Mouse (Mus musculus) neutrophil, adult 5-6 weeks (primary cell): Measurements from ENCODE around the gene Tm9sf2. TPM values are rescaled to one million over a fixed set of nuclear protein-coding genes. Genes with fewer than 3 reads are reported as not detected.
"Not testable (repeated sequence)": the region's sequence is repeated elsewhere in the genome, so short reads cannot be mapped to it uniquely, and the experiment has no call there.

Experiments
- ATAC-seq: fragments of 151-379, 151-347 bp; 2 replicates; pipeline ENCODE4 v1.8.0; 2017; ENCODE audit warnings: mild to moderate bottlenecking, moderate TSS enrichment; ENCODE audit not compliant: insufficient number of reproducible peaks, poor library complexity, low FRiP score, severe bottlenecking; ENCODE audit errors: extremely low read depth
- total RNA-seq: library from RNA; stranded (forward); fragments of 200-1000 nt; gene quantifications from 2 replicates; pipeline ENCODE4 v1.2.3, GENCODE M21; 2017

Gene Tm9sf2
- 112 and 114 TPM in 2 replicates for total RNA-seq

- peak; percentile 69 for ATAC-seq
Measured at GRCm38 (mm10) chr14:122106822-122107468, at the start of gene Tm9sf2. TSS of gene Tm9sf2 (plus strand) at chr14:122107038.

- ATAC-seq, result peak; percentile 25; the same call in 1 of the 2 replicates
Measured at GRCm38 (mm10) chr14:122057941-122058346, 48.9 kb upstream of the Tm9sf2 start.

GRCm38 (mm10) chr14:122060642-122061041 is 46.2 kb upstream of the Tm9sf2 start:
- peak; percentile 78 for ATAC-seq

GRCm38 (mm10) chr14:122061376-122061775 is 45.5 kb upstream of the Tm9sf2 start:
- ATAC-seq, result no peak

GRCm38 (mm10) chr14:122062411-122063090 is 44.3 kb upstream of the Tm9sf2 start:
- no peak for ATAC-seq

- ATAC-seq, result 0 out of 2 replicates have a peak, but pooled peaks have one; percentile 17
Measured at GRCm38 (mm10) chr14:122063599-122063998, 43.2 kb upstream of the Tm9sf2 start.

- peak; percentile 53 for ATAC-seq
Measured at GRCm38 (mm10) chr14:122064519-122064918, 42.3 kb upstream of the Tm9sf2 start.

GRCm38 (mm10) chr14:122066243-122066642 is 40.6 kb upstream of the Tm9sf2 start:
- ATAC-seq, result peak; percentile 51

GRCm38 (mm10) chr14:122068036-122068435 is 38.8 kb upstream of the Tm9sf2 start:
- not testable (repeated sequence) for ATAC-seq

- ATAC-seq, result no peak
Measured at GRCm38 (mm10) chr14:122068801-122069695, 37.8 kb upstream of the Tm9sf2 start.

GRCm38 (mm10) chr14:122069948-122070347 is 36.9 kb upstream of the Tm9sf2 start:
- no peak for ATAC-seq

GRCm38 (mm10) chr14:122073422-122073821 is 33.4 kb upstream of the Tm9sf2 start:
- ATAC-seq, result peak; percentile 59

GRCm38 (mm10) chr14:122074360-122074759 is 32.5 kb upstream of the Tm9sf2 start:
- no peak for ATAC-seq

- ATAC-seq, result no peak
Measured at GRCm38 (mm10) chr14:122075485-122076200, 31.2 kb upstream of the Tm9sf2 start.

GRCm38 (mm10) chr14:122077017-122077416 is 29.8 kb upstream of the Tm9sf2 start:
- ATAC-seq, result no peak

- ATAC-seq, result peak; percentile 71
Measured at GRCm38 (mm10) chr14:122079428-122079827, 27.4 kb upstream of the Tm9sf2 start.

- no peak for ATAC-seq
Measured at GRCm38 (mm10) chr14:122079921-122080320, 26.9 kb upstream of the Tm9sf2 start.

- no peak for ATAC-seq
Measured at GRCm38 (mm10) chr14:122081308-122081707, 25.5 kb upstream of the Tm9sf2 start.

GRCm38 (mm10) chr14:122083499-122083898 is 23.3 kb upstream of the Tm9sf2 start:
- no peak for ATAC-seq
